Mouse (Mus musculus): Measurements from ENCODE around the gene Alkbh1. TPM values are rescaled to one million over a fixed set of nuclear protein-coding genes. Genes with fewer than 3 reads are reported as not detected.

Alkbh1 gene
- polyA plus RNA-seq, 1 experiment from 2014 or later: 24.9 TPM

GRCm38 (mm10) chr12:87416690-87417089 lies 27.1 kb downstream of the Alkbh1 start:
- DNase-seq (peak; percentile 58), ATAC-seq (ENCODE audit: low read depth) (peak; percentile 44; the same call in 1 of the 2 replicates)
- Histone ChIP-seq H3K4me2 (no peak overlapping the region), H3K4me3 (replicated peaks) (no peak overlapping the region), H3K36me3 (no peaks in the 10 kb centered on the region), H3K9ac (no peak overlapping the region), H3K9me3 (replicated peaks) (no peaks in the 10 kb centered on the region), H3K27ac (no peak overlapping the region), H3K4me1 (replicated peaks) (peaks cover 12% of the 10 kb centered on the region), H3K27me3 (no peaks in the 10 kb centered on the region)
- 13% methylated on average over 7 of the region's 7 CpGs for WGBS (ENCODE audit: insufficient replicate concordance)

- 47% methylated on average over 4 of the region's 4 CpGs for WGBS (ENCODE audit: insufficient replicate concordance)
- no peak for ATAC-seq (ENCODE audit: low read depth)
- Histone ChIP-seq H3K27ac (no peak overlapping the region), H3K4me2 (no peak overlapping the region), H3K27me3 (no peaks in the 10 kb centered on the region), H3K9ac (no peak overlapping the region), H3K36me3 (no peaks in the 10 kb centered on the region), H3K9me3 (replicated peaks) (no peaks in the 10 kb centered on the region), H3K4me3 (replicated peaks) (no peak overlapping the region), H3K4me1 (replicated peaks) (peaks cover 20% of the 10 kb centered on the region)
- DNase-seq: no peak
These were observed 28.5 kb downstream of the Alkbh1 start for GRCm38 (mm10) chr12:87415358-87415757.

GRCm38 (mm10) chr12:87413179-87413790 lies 30.5 kb downstream of the Alkbh1 start:
- Histone ChIP-seq H3K4me2 (no peak overlapping the region), H3K4me1 (replicated peaks) (peaks cover 11% of the 10 kb centered on the region), H3K9me3 (replicated peaks) (no peaks in the 10 kb centered on the region), H3K27ac (no peak overlapping the region), H3K4me3 (replicated peaks) (no peak overlapping the region), H3K27me3 (no peaks in the 10 kb centered on the region), H3K9ac (no peak overlapping the region), H3K36me3 (no peaks in the 10 kb centered on the region)
- peak; percentile 47; the same call in 1 of the 2 replicates for ATAC-seq (ENCODE audit: low read depth)
- 5% methylated on average over 4 of the region's 4 CpGs for WGBS (ENCODE audit: insufficient replicate concordance)
- DNase-seq: peak; percentile 38

- H3K4me2 ChIP-seq: no peak overlapping the region
- H3K4me1 ChIP-seq (replicated peaks): peaks cover 19% of the 10 kb centered on the region
- ATAC-seq (ENCODE audit: low read depth) (no peak), DNase-seq (no peak)
- no peak overlapping the region for H3K4me3 ChIP-seq (replicated peaks)
- no peaks in the 10 kb centered on the region for H3K9me3 ChIP-seq (replicated peaks)
- no peak overlapping the region for H3K9ac ChIP-seq
- WGBS (ENCODE audit: insufficient replicate concordance): 25% methylated on average over 7 of the region's 7 CpGs
- no peak overlapping the region for H3K27ac ChIP-seq
- H3K36me3 ChIP-seq: no peaks in the 10 kb centered on the region
- no peaks in the 10 kb centered on the region for H3K27me3 ChIP-seq
These were observed 32.8 kb downstream of the Alkbh1 start for GRCm38 (mm10) chr12:87410999-87411398.

- WGBS (ENCODE audit: insufficient replicate concordance): 66% methylated on average over 4 of the region's 4 CpGs
- no peak overlapping the region for H3K4me2 ChIP-seq
- ATAC-seq (ENCODE audit: low read depth): no peak
These were observed 34.7 kb downstream of the Alkbh1 start for GRCm38 (mm10) chr12:87409123-87409522.

GRCm38 (mm10) chr12:87407869-87408605 lies 35.8 kb downstream of the Alkbh1 start:
- no peaks in the 10 kb centered on the region for H3K9me3 ChIP-seq (replicated peaks)
- no peak overlapping the region for H3K9ac ChIP-seq
- no peak overlapping the region; the same call in 1 of the 2 replicates for H3K27ac ChIP-seq
- DNase-seq: no peak
- no peaks in the 10 kb centered on the region for H3K27me3 ChIP-seq
- peak; percentile 37; the same call in 1 of the 2 replicates for ATAC-seq (ENCODE audit: low read depth)
- peaks cover 19% of the 10 kb centered on the region for H3K4me1 ChIP-seq (replicated peaks)
- no peak overlapping the region for H3K4me3 ChIP-seq (replicated peaks)
- no peaks in the 10 kb centered on the region for H3K36me3 ChIP-seq
- whole genome bisulfite sequencing (ENCODE audit: insufficient replicate concordance): 15% methylated on average over 21 of the region's 21 CpGs
- H3K4me2 ChIP-seq: peak overlapping the region; percentile 27

More at GRCm38 (mm10) chr12:87409123-87409522, 34.7 kb downstream of the Alkbh1 start:
- Histone ChIP-seq H3K9ac (no peak overlapping the region), H3K4me1 (replicated peaks) (peaks cover 19% of the 10 kb centered on the region), H3K4me3 (replicated peaks) (no peak overlapping the region), H3K27ac (no peak overlapping the region), H3K27me3 (no peaks in the 10 kb centered on the region), H3K36me3 (no peaks in the 10 kb centered on the region), H3K9me3 (replicated peaks) (no peaks in the 10 kb centered on the region)
- DNase-seq: no peak

GRCm38 (mm10) chr12:87405721-87406120 lies 38.1 kb downstream of the Alkbh1 start:
- Histone ChIP-seq H3K9ac (no peak overlapping the region), H3K27me3 (no peaks in the 10 kb centered on the region), H3K27ac (no peak overlapping the region), H3K4me1 (replicated peaks) (peaks cover 12% of the 10 kb centered on the region), H3K9me3 (replicated peaks) (no peaks in the 10 kb centered on the region), H3K36me3 (no peaks in the 10 kb centered on the region), H3K4me2 (no peak overlapping the region), H3K4me3 (replicated peaks) (no peak overlapping the region)
- DNase-seq: no peak
- WGBS (ENCODE audit: insufficient replicate concordance): 58% methylated on average over 3 of the region's 3 CpGs
- no peak for ATAC-seq (ENCODE audit: low read depth)

- Histone ChIP-seq H3K4me3 (replicated peaks) (no peak overlapping the region), H3K9me3 (replicated peaks) (no peaks in the 10 kb centered on the region), H3K9ac (no peak overlapping the region), H3K36me3 (no peaks in the 10 kb centered on the region), H3K27me3 (no peaks in the 10 kb centered on the region), H3K27ac (no peak overlapping the region), H3K4me2 (no peak overlapping the region), H3K4me1 (replicated peaks) (peaks cover 10% of the 10 kb centered on the region)
- no peak for ATAC-seq (ENCODE audit: low read depth)
- DNase-seq: no peak
- WGBS (ENCODE audit: insufficient replicate concordance): 74% methylated on average over 4 of the region's 4 CpGs
These were observed 38.7 kb downstream of the Alkbh1 start for GRCm38 (mm10) chr12:87405165-87405564.

GRCm38 (mm10) chr12:87401883-87402282 lies 41.9 kb downstream of the Alkbh1 start:
- Histone ChIP-seq H3K27me3 (no peaks in the 10 kb centered on the region), H3K36me3 (no peaks in the 10 kb centered on the region), H3K4me1 (replicated peaks) (no peaks in the 10 kb centered on the region), H3K9me3 (replicated peaks) (no peaks in the 10 kb centered on the region), H3K27ac (no peak overlapping the region), H3K4me2 (no peak overlapping the region), H3K9ac (no peak overlapping the region), H3K4me3 (replicated peaks) (no peak overlapping the region)
- ATAC-seq (ENCODE audit: low read depth): no peak
- WGBS (ENCODE audit: insufficient replicate concordance): 72% methylated on average over 6 of the region's 6 CpGs
- no peak for DNase-seq

- Histone ChIP-seq H3K27ac (no peak overlapping the region), H3K4me2 (no peak overlapping the region), H3K9me3 (replicated peaks) (no peaks in the 10 kb centered on the region), H3K4me3 (replicated peaks) (no peak overlapping the region), H3K4me1 (replicated peaks) (no peaks in the 10 kb centered on the region), H3K27me3 (no peaks in the 10 kb centered on the region), H3K9ac (no peak overlapping the region; the same call in 1 of the 2 replicates), H3K36me3 (no peaks in the 10 kb centered on the region)
- ATAC-seq (ENCODE audit: low read depth) (no peak), DNase-seq (no peak)
- 56% methylated on average over 10 of the region's 10 CpGs for WGBS (ENCODE audit: insufficient replicate concordance)
These were observed 44.5 kb downstream of the Alkbh1 start for GRCm38 (mm10) chr12:87399119-87399819.

GRCm38 (mm10) chr12:87397811-87398417 lies 45.9 kb downstream of the Alkbh1 start:
- Histone ChIP-seq H3K4me1 (replicated peaks) (no peaks in the 10 kb centered on the region), H3K9ac (no peak overlapping the region), H3K36me3 (no peaks in the 10 kb centered on the region), H3K9me3 (replicated peaks) (no peaks in the 10 kb centered on the region), H3K4me2 (no peak overlapping the region), H3K27me3 (no peaks in the 10 kb centered on the region), H3K4me3 (replicated peaks) (no peak overlapping the region), H3K27ac (no peak overlapping the region)
- ATAC-seq (ENCODE audit: low read depth): no peak
- DNase-seq: no peak
- 67% methylated on average over 4 of the region's 4 CpGs for WGBS (ENCODE audit: insufficient replicate concordance)

Measured in liver, embryonic 13.5 days (tissue).